Mouse (Mus musculus) mouse embryonic stem cell (cell line): ENCODE measurements around the gene Rpgrip1l.

Experiments used
- in situ Hi-C, 2 experiments: fragments of 300-500 bp; cut with MboI; formaldehyde crosslinking; loops; 1 replicate in 1 of 2; 3 replicates in 1 of 2; pipeline ENCODE4 v1.14.3; 2019 to 2020; ENCODE audit warnings: low sequenced_read_pairs in 2 of 2, low pct_unique_long_range_greater_than_20kb in 1 of 2, mixed read lengths in 1 of 2; ENCODE audit not compliant: unreplicated experiment in 1 of 2

The Rpgrip1l gene

DNA sequence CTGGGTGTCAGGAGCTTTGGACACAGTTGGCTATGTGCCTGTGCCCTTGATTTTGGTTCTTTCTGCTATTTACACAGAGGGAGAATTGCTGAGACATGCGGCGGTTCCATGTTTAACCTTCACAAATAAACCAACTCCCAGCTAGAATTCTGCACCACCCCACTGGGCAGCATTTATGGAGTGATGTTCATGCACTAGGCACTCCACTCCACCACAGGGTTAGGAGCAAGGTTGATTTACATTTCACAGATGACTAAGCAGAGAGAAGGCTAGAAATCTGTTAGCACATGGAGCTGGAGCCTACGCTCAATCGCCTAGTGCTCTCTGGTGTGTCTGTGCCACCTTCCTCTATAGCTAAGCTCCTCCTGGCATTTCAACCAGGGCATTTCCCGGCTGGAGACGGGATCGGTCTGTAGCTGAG is 85.6 kb downstream of the Rpgrip1l start:
- in situ Hi-C loops, result no loop called here

DNA sequence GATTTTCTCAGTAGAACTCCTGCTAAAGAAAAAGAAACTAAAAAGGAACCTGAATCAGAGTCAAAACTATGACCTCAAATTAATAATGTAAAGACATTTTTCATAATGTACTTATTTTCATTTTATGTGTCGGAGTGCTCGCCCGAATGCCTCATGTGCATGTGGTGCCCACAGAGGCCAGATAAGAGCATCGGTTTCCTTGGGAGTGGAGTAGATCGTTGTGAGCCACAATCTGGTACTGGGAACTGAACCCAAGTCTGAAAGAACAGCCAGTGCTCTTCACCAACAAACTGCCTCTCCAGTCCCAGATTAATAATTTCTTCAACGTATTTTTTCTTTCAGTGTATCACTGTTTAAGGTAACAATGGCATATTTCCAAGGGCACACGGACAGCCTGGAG is 88.8 kb downstream of the Rpgrip1l start:
- in situ Hi-C loops, result no loop called here

- in situ Hi-C loops, result no loop called here
These were observed 91.2 kb downstream of the Rpgrip1l start for GRCm38 (mm10) chr8:91221841-91222240.

GRCm38 (mm10) chr8:91218271-91218670 is 94.8 kb downstream of the Rpgrip1l start:
- in situ Hi-C loops, result no loop called here

- in situ Hi-C loops, result no loop called here
These were observed 95.8 kb downstream of the Rpgrip1l start for GRCm38 (mm10) chr8:91217062-91217905.

- in situ Hi-C loops, result no loop called here
These were observed 98.8 kb downstream of the Rpgrip1l start for GRCm38 (mm10) chr8:91214287-91214686.

DNA sequence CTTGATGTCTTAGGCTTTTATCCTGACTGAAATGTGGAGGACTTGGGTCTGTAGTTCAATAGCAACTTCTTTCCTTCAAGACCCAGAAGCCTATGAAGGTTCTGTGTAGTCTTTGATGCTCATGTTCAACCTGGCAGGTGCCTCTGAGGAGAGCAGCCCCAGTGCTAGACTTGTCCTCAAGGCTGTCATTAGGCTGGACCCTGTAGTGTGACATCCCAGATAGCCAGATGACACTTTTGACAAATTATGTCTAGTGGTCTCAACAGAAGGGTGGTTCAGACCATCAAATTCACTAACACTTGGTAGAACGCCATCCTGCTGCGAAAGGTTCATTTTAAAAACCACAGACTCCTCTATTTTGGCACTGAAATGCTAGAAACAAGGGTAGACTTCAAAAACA is 100.1 kb downstream of the Rpgrip1l start:
- in situ Hi-C loops, result no loop called here

DNA sequence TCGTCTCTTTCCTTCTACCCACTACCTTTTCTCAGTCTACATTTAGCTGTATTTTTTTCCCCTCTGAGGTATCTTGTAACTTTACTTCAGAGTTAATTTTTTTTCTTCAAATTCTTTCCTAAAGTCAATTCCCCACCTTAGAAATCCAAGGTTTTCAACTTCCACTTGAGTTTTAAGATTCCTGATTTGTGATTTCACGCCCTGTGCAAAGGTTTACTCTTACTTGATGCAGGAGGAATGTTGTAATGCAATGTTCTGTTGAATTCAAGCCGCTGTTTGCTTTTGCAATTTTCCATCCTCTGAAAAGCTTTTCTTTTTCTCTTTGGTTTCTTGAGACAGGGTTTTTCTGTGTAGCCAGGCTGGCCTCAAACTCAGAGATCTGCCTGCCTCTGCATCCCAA is 103.4 kb downstream of the Rpgrip1l start:
- in situ Hi-C loops, result no loop called here

GRCm38 (mm10) chr8:91207676-91208075 is 105.4 kb downstream of the Rpgrip1l start:
- in situ Hi-C loops, result no loop called here

GRCm38 (mm10) chr8:91205897-91206296 is 107.2 kb downstream of the Rpgrip1l start:
- in situ Hi-C loops, result no loop called here

- in situ Hi-C loops, result no loop called here
These were observed 111.9 kb downstream of the Rpgrip1l start for GRCm38 (mm10) chr8:91201184-91201583.

GRCm38 (mm10) chr8:91199876-91200275 is 113.2 kb downstream of the Rpgrip1l start, which contains the start of gene Aktip:
Gene Aktip (minus strand): TSS chr8:91199976.
- in situ Hi-C loops, result no loop called here

GRCm38 (mm10) chr8:91198036-91198435 is 115.0 kb downstream of the Rpgrip1l start:
- in situ Hi-C loops, result no loop called here

- in situ Hi-C loops, result no loop called here
These were observed 115.8 kb downstream of the Rpgrip1l start for GRCm38 (mm10) chr8:91197233-91197632.

DNA sequence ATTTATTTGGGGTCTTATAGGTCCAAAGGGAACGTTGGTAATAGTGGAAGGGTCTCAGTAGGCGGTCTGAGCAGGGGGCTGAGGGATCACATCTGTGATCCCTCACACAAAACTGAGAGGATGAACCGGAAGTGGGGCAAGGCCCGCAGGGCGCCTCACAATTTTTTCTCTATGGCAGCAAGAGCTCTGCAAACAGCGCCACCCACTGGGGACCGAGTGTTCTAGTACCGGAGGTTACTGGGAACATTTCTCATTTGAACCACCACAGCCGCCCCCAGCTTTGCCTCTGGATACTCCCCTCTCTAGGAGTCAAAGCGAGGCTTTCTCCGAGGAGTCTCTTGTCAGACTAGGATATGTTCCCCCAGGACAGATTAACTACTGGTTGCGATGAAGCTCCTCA is 116.4 kb downstream of the Rpgrip1l start:
- in situ Hi-C loops, result no loop called here

DNA sequence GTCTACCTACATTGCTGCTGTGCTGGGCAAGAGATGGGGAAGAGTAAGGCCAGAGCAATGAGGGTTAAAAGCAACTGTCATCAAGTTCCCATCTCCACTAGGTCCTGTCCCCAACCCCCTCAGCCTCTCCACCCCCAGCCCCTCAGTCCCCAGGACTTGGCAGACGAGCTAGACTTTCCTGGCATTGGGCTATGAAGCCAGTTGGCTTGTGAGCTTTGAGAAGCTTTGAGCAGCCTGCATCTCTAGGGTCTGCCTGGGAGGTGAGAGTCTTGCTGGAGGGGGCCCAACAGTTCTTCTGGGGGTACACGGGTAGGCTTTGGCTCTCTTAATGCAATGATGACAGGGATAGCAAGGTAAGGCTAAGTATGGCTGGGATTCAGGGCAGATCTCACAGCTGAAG is 119.0 kb downstream of the Rpgrip1l start:
- in situ Hi-C loops, result no loop called here

GRCm38 (mm10) chr8:91192941-91193340 is 120.1 kb downstream of the Rpgrip1l start:
- in situ Hi-C loops, result no loop called here

DNA sequence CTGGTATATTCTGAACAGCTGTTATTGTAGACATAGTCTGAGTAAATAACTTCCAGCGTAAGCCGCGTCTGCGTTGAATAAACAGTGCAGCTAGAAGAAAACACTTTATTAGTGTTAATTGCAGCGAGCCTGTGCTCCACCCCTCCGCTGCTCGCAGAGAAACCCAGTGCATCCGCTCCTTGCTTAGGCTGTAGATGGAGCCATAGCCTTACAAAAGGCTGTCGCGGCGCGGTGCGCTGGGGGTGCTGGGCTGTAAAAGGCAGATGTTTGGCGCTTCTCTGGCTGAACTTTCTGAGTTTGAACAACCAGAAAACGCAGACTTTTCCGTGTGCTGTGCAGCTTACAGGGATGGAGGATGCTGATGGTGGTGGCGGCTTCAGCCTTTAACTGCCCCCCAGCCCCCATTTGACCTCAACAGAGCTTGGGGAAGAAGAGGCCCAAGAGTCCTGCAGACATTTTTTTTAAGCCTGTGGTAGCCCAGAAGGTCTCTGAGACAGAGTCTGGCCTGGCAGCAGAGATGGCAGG is 122.2 kb downstream of the Rpgrip1l start:
- in situ Hi-C loops, result no loop called here

- in situ Hi-C loops, result no loop called here
These were observed 124.9 kb downstream of the Rpgrip1l start for GRCm38 (mm10) chr8:91188152-91188551.

DNA sequence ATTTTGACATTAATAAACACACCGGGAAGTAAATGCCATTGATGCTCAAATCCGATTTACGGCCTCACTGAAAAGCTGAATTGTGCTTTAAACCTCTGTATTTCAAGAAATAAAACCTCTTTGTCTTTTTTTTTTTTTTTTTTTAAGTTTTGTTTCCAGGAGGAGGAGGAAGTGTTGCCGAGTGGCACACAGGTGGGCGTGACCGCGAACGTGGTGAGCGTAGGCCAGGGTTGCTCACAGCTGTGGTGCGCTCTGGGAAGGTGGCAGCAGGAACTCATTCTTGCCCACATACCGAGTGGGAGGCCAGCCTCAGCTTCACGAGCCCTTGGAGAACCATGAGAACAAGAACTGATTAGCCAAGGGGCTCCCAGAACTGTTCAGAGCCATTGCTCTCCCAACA is 126.7 kb downstream of the Rpgrip1l start:
- in situ Hi-C loops, result no loop called here
